Mouse (Mus musculus): ENCODE measurements around the gene Lhx4. TPM values are rescaled to one million over a fixed set of nuclear protein-coding genes. Genes with fewer than 3 reads are reported as not detected.

Lhx4 gene
- 3.4 TPM in 2 replicates for polyA plus RNA-seq (2014; fragmentation: Nextera tagmentation; extraction: Ambion mirVana)

DNA sequence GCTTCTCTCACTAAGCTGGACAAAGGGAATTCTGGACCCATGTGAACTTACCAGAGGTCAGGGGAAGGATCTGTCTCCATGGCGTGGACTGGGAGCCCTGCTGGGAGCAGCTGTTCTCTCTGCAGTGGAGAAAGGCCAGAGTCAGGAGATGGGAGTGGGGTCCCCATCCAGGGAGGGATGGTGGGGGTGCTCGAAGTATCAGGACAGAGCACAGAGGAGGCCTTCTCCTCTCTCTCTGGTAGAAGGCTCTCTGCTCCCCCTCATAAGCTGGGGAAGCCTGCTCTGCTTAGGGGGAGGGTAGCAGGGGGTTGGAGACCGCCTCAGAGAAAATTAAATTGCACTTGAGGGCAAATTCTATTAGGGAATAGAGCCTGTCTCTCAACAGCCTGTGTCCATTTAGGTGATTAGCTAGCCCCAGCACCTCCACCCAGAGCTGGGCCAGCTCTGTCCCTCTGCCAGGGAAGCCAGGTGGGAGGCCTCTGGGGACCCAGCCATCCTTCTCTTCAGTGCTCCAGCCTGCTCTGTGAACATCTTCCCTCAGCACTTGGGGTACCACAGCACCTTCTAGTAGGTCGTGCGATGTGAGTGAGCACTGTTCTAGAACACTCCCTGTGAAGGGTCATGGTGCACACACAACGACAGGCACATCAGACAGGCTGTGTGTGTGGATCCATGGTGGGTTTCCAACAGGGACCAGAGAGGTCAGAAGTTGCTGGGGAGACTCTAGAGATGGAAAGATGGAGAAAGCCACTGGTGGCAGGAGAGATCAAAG lies at the start of gene Lhx4:
Gene Lhx4, minus strand, starts transcription at position 201 of the 772 bp plus-strand sequence.
- ATAC-seq (ENCODE audit: low FRiP score) (no peak), DNase-seq (ENCODE audit: low spot score) (no peak)
- H3K36me3 ChIP-seq (replicated peaks; ENCODE audit: control insufficient read depth, insufficient read depth), result no peaks in the 10 kb centered on the region
- H3K4me1 ChIP-seq (replicated peaks; ENCODE audit: control insufficient read depth, insufficient read depth, low read length), result no peaks in the 10 kb centered on the region
- no peak within 1 kb of the TSS for H3K9ac ChIP-seq
- H3K27me3 ChIP-seq (ENCODE audit: control insufficient read depth, insufficient read depth, low read length), result peaks cover 83% of the 10 kb centered on the region
- WGBS, result 56% methylated on average over 6 of the region's 6 CpGs
- no peak within 1 kb of the TSS for H3K4me2 ChIP-seq (replicated peaks)
- H3K27ac ChIP-seq, result no peak within 1 kb of the TSS
- no peaks in the 10 kb centered on the region for H3K9me3 ChIP-seq (ENCODE audit: control insufficient read depth, low read length)
- no peak within 1 kb of the TSS for H3K4me3 ChIP-seq (replicated peaks; ENCODE audit: low read length)

DNA sequence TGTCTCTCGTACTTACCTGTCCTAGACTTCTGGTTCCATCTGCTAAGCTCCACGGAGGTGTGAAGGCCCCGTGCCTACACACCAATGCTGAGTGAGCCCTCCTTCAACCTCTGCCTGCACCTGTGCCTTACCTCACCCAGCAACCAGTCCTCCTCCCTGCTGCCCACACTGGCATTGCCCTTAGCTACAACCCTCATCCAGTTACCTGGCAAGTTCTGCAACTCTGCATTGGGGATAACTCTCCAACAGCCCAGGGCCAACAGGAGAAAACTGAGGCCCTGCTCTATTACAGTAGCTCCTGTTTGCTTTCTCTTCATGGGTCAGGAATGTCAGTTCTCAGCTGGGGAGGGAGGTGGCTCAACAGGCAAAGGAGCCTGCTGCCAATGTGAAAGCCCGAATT lies 46.5 kb upstream of the Lhx4 start:
- Histone ChIP-seq H3K27ac (no peak overlapping the region), H3K9me3 (ENCODE audit: control insufficient read depth, low read length) (no peaks in the 10 kb centered on the region), H3K36me3 (replicated peaks; ENCODE audit: control insufficient read depth, insufficient read depth) (peaks cover 33% of the 10 kb centered on the region), H3K4me2 (replicated peaks) (no peak overlapping the region), H3K9ac (no peak overlapping the region), H3K4me1 (replicated peaks; ENCODE audit: control insufficient read depth, insufficient read depth, low read length) (no peaks in the 10 kb centered on the region), H3K4me3 (replicated peaks; ENCODE audit: low read length) (no peak overlapping the region), H3K27me3 (ENCODE audit: control insufficient read depth, insufficient read depth, low read length) (no peaks in the 10 kb centered on the region)
- ATAC-seq (ENCODE audit: low FRiP score) (no peak), DNase-seq (ENCODE audit: low spot score) (no peak)
- 92% methylated on average over 4 of the region's 4 CpGs for WGBS

DNA sequence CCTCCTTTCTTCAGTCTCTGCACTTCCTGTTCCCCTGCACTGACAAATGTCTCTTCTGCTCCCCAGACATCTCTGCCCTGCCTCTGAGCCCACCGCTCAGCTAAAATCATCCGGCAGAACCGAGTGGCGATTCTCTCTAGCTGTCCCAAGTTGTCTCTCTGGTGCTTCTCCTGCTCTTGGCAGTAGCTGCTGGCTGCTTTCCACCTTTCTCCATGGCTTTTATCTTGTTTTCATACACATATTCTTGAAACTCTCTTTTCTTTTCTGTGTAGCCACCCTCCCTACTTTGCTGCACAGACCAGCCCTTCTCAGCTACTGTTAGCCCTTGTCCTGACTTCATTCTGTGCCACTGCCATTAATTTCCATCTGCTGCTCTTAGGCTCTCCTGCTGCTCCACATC lies 45.9 kb upstream of the Lhx4 start:
- Histone ChIP-seq H3K4me3 (replicated peaks; ENCODE audit: low read length) (no peak overlapping the region), H3K9me3 (ENCODE audit: control insufficient read depth, low read length) (no peaks in the 10 kb centered on the region), H3K4me1 (replicated peaks; ENCODE audit: control insufficient read depth, insufficient read depth, low read length) (no peaks in the 10 kb centered on the region), H3K27me3 (ENCODE audit: control insufficient read depth, insufficient read depth, low read length) (no peaks in the 10 kb centered on the region), H3K27ac (no peak overlapping the region), H3K9ac (no peak overlapping the region), H3K4me2 (replicated peaks) (no peak overlapping the region), H3K36me3 (replicated peaks; ENCODE audit: control insufficient read depth, insufficient read depth) (peaks cover 28% of the 10 kb centered on the region)
- ATAC-seq (ENCODE audit: low FRiP score) (no peak), DNase-seq (ENCODE audit: low spot score) (no peak)
- 75% methylated on average over 4 of the region's 4 CpGs for WGBS

DNA sequence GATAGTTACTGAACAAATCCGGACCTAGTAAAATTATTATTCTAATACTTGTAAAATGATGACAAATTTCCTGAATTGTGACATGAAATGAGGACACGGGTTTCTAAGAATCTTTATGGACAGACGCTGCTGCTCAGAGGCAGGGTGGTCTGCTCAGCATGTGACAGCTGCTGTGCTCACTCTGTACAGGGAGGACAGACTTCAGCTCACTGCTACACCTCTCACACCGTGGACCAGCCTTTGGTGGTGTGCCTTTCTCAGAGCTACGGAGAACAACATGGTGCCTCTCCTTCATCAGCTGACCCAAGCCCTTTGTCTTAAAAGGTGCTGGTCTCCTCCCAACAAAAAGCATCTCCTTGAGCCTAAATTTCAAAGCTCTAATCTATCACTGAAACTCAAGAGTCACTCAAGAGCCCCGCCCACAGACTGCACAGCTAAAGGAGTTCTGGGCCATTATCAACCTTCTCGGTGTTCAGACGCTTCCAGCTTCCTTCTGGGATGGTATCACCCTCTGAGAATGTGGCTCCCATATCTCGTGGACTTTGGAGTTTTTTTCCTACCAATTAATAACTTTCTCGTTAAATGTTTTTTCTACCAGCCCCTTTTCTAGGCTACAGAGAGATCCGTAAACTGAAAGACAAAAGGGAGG lies 45.4 kb upstream of the Lhx4 start:
- Histone ChIP-seq H3K9ac (no peak overlapping the region), H3K27me3 (ENCODE audit: control insufficient read depth, insufficient read depth, low read length) (no peaks in the 10 kb centered on the region), H3K4me1 (replicated peaks; ENCODE audit: control insufficient read depth, insufficient read depth, low read length) (no peaks in the 10 kb centered on the region), H3K4me3 (replicated peaks; ENCODE audit: low read length) (no peak overlapping the region), H3K4me2 (replicated peaks) (no peak overlapping the region), H3K27ac (no peak overlapping the region), H3K36me3 (replicated peaks; ENCODE audit: control insufficient read depth, insufficient read depth) (peaks cover 27% of the 10 kb centered on the region), H3K9me3 (ENCODE audit: control insufficient read depth, low read length) (no peaks in the 10 kb centered on the region)
- DNase-seq (ENCODE audit: low spot score) (no peak), ATAC-seq (ENCODE audit: low FRiP score) (no peak)
- WGBS, result 75% methylated on average over 11 of the region's 11 CpGs

DNA sequence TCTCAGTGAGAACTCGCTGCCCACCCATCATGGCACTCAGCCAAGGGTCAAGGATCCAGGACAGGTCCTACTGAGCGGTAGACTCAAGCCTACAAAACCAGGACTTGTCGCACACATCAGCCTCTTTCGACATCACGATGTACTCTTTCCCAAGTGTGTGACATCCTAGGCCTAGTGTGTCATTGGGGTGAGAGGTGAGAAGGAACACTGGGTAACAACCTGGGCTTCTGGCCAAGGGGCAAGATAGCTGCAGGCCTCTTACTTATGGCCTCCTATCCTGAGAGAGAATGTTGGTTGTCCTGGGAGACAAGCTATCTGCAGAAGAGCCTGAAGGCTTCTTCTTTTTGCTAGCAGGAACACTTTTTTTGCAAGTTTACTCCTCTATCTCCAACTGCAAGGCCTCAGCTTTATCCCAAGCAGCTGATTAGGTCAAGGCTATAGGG lies 44.3 kb upstream of the Lhx4 start:
- H3K27me3 ChIP-seq (ENCODE audit: control insufficient read depth, insufficient read depth, low read length), result no peaks in the 10 kb centered on the region
- DNase-seq (ENCODE audit: low spot score) (no peak), ATAC-seq (ENCODE audit: low FRiP score) (no peak)
- WGBS, result 97% methylated on average over 5 of the region's 5 CpGs
- peaks cover 27% of the 10 kb centered on the region for H3K36me3 ChIP-seq (replicated peaks; ENCODE audit: control insufficient read depth, insufficient read depth)
- no peak overlapping the region for H3K9ac ChIP-seq
- peaks cover 3% of the 10 kb centered on the region; the same call in 1 of the 2 replicates for H3K4me1 ChIP-seq (replicated peaks; ENCODE audit: control insufficient read depth, insufficient read depth, low read length)
- no peaks in the 10 kb centered on the region for H3K9me3 ChIP-seq (ENCODE audit: control insufficient read depth, low read length)
- H3K4me2 ChIP-seq (replicated peaks), result no peak overlapping the region
- H3K4me3 ChIP-seq (replicated peaks; ENCODE audit: low read length), result no peak overlapping the region
- H3K27ac ChIP-seq, result no peak overlapping the region

DNA sequence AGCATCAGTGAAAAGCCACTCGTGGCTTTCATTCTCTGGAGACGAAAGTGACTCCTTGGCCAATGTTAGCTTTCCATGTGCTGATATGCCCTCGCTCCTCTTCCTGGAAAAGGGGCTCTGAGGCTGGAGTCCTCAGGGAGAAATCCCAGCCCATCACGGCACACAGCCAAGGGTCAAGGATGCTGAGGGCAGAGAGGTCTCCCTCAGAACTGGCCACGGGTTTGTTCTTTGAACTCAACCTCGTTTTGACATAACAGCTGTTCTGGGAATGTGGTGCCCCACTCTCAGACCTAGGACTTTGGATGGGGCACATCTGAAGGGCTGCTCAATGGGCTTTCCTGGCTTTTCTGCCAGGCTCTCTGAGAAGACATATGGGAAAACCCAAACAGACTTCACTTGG lies 43.4 kb upstream of the Lhx4 start:
- no peak overlapping the region for H3K4me2 ChIP-seq (replicated peaks)
- peaks cover 27% of the 10 kb centered on the region for H3K36me3 ChIP-seq (replicated peaks; ENCODE audit: control insufficient read depth, insufficient read depth)
- H3K9ac ChIP-seq, result no peak overlapping the region
- no peak for ATAC-seq (ENCODE audit: low FRiP score)
- H3K9me3 ChIP-seq (ENCODE audit: control insufficient read depth, low read length), result no peaks in the 10 kb centered on the region
- no peak overlapping the region for H3K27ac ChIP-seq
- no peak overlapping the region for H3K4me3 ChIP-seq (replicated peaks; ENCODE audit: low read length)
- H3K4me1 ChIP-seq (replicated peaks; ENCODE audit: control insufficient read depth, insufficient read depth, low read length), result peaks cover 13% of the 10 kb centered on the region; the same call in 1 of the 2 replicates
- 92% methylated on average over 6 of the region's 6 CpGs for WGBS
- DNase-seq (ENCODE audit: low spot score), result no peak
- no peaks in the 10 kb centered on the region for H3K27me3 ChIP-seq (ENCODE audit: control insufficient read depth, insufficient read depth, low read length)

DNA sequence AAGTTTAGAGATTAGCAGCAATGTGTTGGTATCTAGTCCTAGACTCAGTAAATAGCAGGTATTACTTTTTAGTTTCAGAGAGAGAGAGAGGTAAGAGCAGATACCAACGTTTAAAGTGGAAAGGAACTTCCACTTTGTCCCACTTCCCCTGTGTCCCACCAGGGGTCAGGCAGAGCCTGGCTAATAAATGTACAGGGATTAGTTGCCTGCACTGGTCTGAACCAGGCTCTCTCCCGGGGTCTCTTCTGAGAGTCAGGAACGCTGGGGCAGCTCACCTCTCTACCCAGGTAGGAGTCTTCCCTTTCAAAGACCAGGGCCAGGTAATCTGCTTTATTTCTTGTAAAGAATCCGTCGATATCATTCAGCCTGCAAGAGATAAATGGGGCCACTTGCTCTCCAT lies 40.4 kb upstream of the Lhx4 start:
- H3K27me3 ChIP-seq (ENCODE audit: control insufficient read depth, insufficient read depth, low read length), result no peaks in the 10 kb centered on the region
- no peak overlapping the region for H3K27ac ChIP-seq
- H3K9me3 ChIP-seq (ENCODE audit: control insufficient read depth, low read length), result no peaks in the 10 kb centered on the region
- no peak overlapping the region for H3K9ac ChIP-seq
- H3K4me1 ChIP-seq (replicated peaks; ENCODE audit: control insufficient read depth, insufficient read depth, low read length), result peaks cover 14% of the 10 kb centered on the region; the same call in 1 of the 2 replicates
- H3K4me2 ChIP-seq (replicated peaks), result no peak overlapping the region
- DNase-seq (ENCODE audit: low spot score), result no peak
- ATAC-seq (ENCODE audit: low FRiP score), result no peak
- WGBS, result 66% methylated on average over 5 of the region's 5 CpGs
- peaks cover 23% of the 10 kb centered on the region for H3K36me3 ChIP-seq (replicated peaks; ENCODE audit: control insufficient read depth, insufficient read depth)
- no peak overlapping the region for H3K4me3 ChIP-seq (replicated peaks; ENCODE audit: low read length)

DNA sequence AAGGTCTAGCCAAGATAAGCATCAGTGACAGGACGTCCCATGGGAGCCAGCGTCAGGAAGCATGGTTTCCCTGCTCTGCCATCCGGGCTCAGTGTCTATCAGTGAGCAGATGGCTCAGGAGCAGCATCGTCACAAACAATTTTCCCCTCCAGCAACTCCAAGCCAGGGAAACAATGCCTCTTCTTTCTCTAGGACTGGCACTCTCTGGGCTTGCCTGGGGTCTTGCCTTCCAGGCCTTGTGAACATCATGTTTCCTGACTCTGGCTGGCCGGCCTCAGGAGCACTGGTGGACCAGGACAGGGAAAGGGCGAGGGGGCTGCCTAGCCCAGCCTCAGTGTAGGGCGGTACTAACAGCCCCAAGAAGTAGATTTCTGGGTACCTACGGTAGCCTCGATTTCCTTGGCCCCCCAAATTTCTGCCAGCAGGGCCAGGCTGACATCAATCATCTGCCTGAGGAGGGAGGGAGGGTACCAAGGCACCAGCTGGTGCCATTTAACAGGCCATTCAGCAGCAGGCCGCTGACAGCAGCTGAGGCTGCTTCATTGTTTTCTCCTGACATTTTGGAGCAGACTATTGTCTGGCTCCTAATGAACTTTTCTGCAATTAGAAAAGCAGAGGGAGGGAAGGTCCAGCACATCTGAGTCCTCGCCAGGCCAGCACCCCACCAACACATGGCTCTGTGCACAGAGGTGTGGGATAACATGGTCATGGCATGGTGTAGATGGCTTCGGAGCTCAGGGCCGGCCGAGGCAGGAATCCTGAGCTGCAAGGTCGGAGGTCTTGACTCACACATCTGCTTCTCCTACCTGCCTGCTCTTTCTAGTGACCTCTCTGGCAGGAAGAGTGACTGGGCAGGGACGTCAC lies 38.9 kb upstream of the Lhx4 start:
- Histone ChIP-seq H3K4me3 (replicated peaks; ENCODE audit: low read length) (no peak overlapping the region), H3K27ac (peak overlapping the region; percentile 88), H3K27me3 (ENCODE audit: control insufficient read depth, insufficient read depth, low read length) (no peaks in the 10 kb centered on the region), H3K9ac (no peak overlapping the region), H3K4me2 (replicated peaks) (no peak overlapping the region), H3K9me3 (ENCODE audit: control insufficient read depth, low read length) (no peaks in the 10 kb centered on the region), H3K36me3 (replicated peaks; ENCODE audit: control insufficient read depth, insufficient read depth) (peaks cover 30% of the 10 kb centered on the region), H3K4me1 (replicated peaks; ENCODE audit: control insufficient read depth, insufficient read depth, low read length) (peaks cover 14% of the 10 kb centered on the region; the same call in 1 of the 2 replicates)
- peak; percentile 85 for ATAC-seq (ENCODE audit: low FRiP score)
- 30% methylated on average over 16 of the region's 16 CpGs for WGBS
- DNase-seq (ENCODE audit: low spot score), result peak; percentile 67

DNA sequence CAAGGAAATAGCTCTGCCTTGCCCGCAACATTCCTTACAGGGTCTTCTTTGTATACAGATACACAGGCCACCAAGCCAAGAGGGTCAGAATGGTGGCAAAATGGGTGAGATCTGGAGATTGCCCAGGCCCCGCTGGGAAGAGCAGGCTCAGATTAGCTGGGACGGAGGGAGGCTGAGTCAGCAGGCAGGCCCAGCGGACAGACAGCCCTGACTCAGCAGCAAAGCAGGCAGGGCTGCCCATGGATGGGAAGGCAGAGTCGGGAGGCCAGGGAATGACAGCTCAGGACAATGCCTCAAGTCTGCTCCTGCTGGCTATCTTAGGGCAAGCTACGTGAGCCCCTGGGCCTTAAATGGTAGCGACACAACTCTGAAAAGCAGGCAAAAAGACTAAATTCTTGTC lies 34.4 kb upstream of the Lhx4 start:
- Histone ChIP-seq H3K4me1 (replicated peaks; ENCODE audit: control insufficient read depth, insufficient read depth, low read length) (peaks cover 12% of the 10 kb centered on the region; the same call in 1 of the 2 replicates), H3K9ac (no peak overlapping the region)

More for the DNA sequence above, 34.4 kb upstream of the Lhx4 start:
- ATAC-seq (ENCODE audit: low FRiP score) (no peak), DNase-seq (ENCODE audit: low spot score) (no peak)
- no peak overlapping the region for H3K4me2 ChIP-seq (replicated peaks)
- peaks cover 15% of the 10 kb centered on the region for H3K27me3 ChIP-seq (ENCODE audit: control insufficient read depth, insufficient read depth, low read length)
- H3K9me3 ChIP-seq (ENCODE audit: control insufficient read depth, low read length), result no peaks in the 10 kb centered on the region
- H3K4me3 ChIP-seq (replicated peaks; ENCODE audit: low read length), result no peak overlapping the region
- WGBS, result 47% methylated on average over 7 of the region's 7 CpGs
- peaks cover 32% of the 10 kb centered on the region for H3K36me3 ChIP-seq (replicated peaks; ENCODE audit: control insufficient read depth, insufficient read depth)
- no peak overlapping the region for H3K27ac ChIP-seq
